Mouse (Mus musculus) heart, embryonic 10.5 days (tissue): ENCODE results near the gene Senp1. TPM values are rescaled to one million over a fixed set of nuclear protein-coding genes. Genes with fewer than 3 reads are reported as not detected.

ENCODE experiments used
- DNase-seq: peaks from one replicate; pipeline ENCODE4 v3.0.0-alpha.2; 2017; ENCODE audit warnings: low spot score
- H3K27ac ChIP-seq: fragments of 300-500 bp; sonication (generic); 2 replicates; pipeline ENCODE4 v1.5.1; 2016; ENCODE audit warnings: mild to moderate bottlenecking
- H3K27me3 ChIP-seq: fragments of 300-500 bp; sonication (generic); 2 replicates; pipeline ENCODE4 v1.6.1; 2016; ENCODE audit warnings: mild to moderate bottlenecking; ENCODE audit not compliant: poor library complexity, insufficient read depth, severe bottlenecking
- H3K36me3 ChIP-seq: fragments of 300-500 bp; sonication (generic); 2 replicates; pipeline ENCODE4 v1.6.1; 2016; ENCODE audit warnings: mild to moderate bottlenecking, moderate library complexity
- H3K4me1 ChIP-seq: fragments of 300-500 bp; sonication (generic); 2 replicates; pipeline ENCODE4 v1.6.1; 2016; ENCODE audit warnings: mild to moderate bottlenecking
- H3K4me3 ChIP-seq: fragments of 300-500 bp; sonication (generic); 2 replicates; pipeline ENCODE4 v1.5.1; 2016; ENCODE audit warnings: mild to moderate bottlenecking, moderate library complexity
- H3K9me3 ChIP-seq: fragments of 300-500 bp; sonication (generic); 2 replicates; pipeline ENCODE4 v1.6.1; 2016; ENCODE audit warnings: mild to moderate bottlenecking, moderate library complexity
- WGBS: fragments of 180-500 bp; shearing (Covaris S2); methylation state at CpG from one replicate; pipeline ENCODE4 v1.1.7; 2016; 5-methylcytosine and 5-hydroxymethylcytosine counted together
- polyA plus RNA-seq: library from polyadenylated mRNA; unstranded; fragments of >200 nt; fragmentation: Nextera tagmentation; extraction: Ambion mirVana; gene quantifications from 2 replicates; pipeline ENCODE4 v1.2.1, GENCODE M21; 2016

Senp1 gene
- 26.8 and 30.5 TPM in 2 replicates for polyA plus RNA-seq

GRCm38 (mm10) chr15:98093121-98094011 lies at the start of gene Senp1:
Gene Senp1 (minus strand): TSS chr15:98093744.
- WGBS = under 1% methylated on average over 56 of the region's 58 CpGs
- H3K4me1 ChIP-seq = peaks cover 16% of the 10 kb centered on the region

GRCm38 (mm10) chr15:98142515-98142914 lies 49.0 kb upstream of the Senp1 start:
- Histone ChIP-seq H3K9me3 (no peaks in the 10 kb centered on the region), H3K27ac (no peak overlapping the region), H3K4me3 (no peak overlapping the region), H3K36me3 (peaks cover 48% of the 10 kb centered on the region), H3K27me3 (no peaks in the 10 kb centered on the region), H3K4me1 (peaks cover 16% of the 10 kb centered on the region)
- 86% methylated on average over 10 of the region's 10 CpGs for WGBS
- no peak for DNase-seq

More at GRCm38 (mm10) chr15:98093121-98094011, at the start of gene Senp1:
- H3K4me3 ChIP-seq = peak within 1 kb of the TSS; percentile 96
- H3K27me3 ChIP-seq = no peaks in the 10 kb centered on the region
- peak within 1 kb of the TSS; percentile 97 for H3K27ac ChIP-seq
- DNase-seq = peak; percentile 94
- H3K36me3 ChIP-seq = peaks cover 5% of the 10 kb centered on the region
- H3K9me3 ChIP-seq = no peaks in the 10 kb centered on the region

DNA sequence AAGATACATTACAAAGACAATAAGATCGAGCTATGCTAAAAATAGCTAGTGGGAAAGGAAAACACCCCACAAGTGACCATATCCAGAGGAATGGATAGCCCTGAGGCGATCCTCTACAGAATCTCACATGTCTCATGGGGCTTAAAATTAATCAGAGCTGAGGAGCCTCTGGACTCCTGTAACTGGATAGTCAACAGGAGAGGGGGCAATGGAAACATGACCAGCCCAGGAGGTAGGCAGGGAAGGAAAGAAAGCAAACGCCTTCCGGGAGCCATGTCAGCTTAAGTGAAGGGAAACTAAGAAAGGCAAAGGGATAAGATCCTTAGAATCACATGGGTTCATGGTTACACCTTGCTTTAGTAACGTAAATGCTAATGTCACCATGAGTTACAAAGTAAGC lies 47.3 kb upstream of the Senp1 start:
- peaks cover 64% of the 10 kb centered on the region for H3K36me3 ChIP-seq
- WGBS = 93% methylated on average over 5 of the region's 5 CpGs
- no peak overlapping the region for H3K27ac ChIP-seq
- H3K4me3 ChIP-seq = no peak overlapping the region
- no peak for DNase-seq
- H3K9me3 ChIP-seq = no peaks in the 10 kb centered on the region
- no peaks in the 10 kb centered on the region for H3K27me3 ChIP-seq
- H3K4me1 ChIP-seq = peaks cover 12% of the 10 kb centered on the region; the same call in 1 of the 2 replicates

GRCm38 (mm10) chr15:98139763-98140162 lies 46.2 kb upstream of the Senp1 start:
- Histone ChIP-seq H3K4me1 (peaks cover 7% of the 10 kb centered on the region; the same call in 1 of the 2 replicates), H3K4me3 (no peak overlapping the region), H3K27ac (no peak overlapping the region), H3K36me3 (peaks cover 75% of the 10 kb centered on the region), H3K27me3 (no peaks in the 10 kb centered on the region), H3K9me3 (no peaks in the 10 kb centered on the region)
- 91% methylated on average over 7 of the region's 7 CpGs for WGBS
- DNase-seq = no peak

DNA sequence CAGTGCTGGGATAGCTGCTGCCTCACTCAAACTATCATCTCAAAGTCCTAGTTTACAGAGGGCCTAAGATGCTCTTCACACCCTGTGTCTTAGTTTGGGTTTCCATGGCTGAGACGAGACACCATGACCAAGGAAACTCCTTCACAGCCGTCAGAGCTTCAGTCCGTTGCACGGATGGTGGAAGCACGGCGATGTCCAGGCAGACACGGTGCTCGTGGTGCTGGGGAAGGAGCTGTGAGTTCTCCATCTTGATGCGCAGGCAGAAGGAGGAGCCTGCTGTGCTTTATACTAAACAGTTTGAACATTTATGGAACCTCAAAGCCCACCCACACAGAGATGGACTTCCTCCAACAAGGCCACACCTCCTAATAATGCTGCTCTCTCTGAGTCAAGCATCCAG lies 43.3 kb upstream of the Senp1 start:
- H3K4me1 ChIP-seq = no peaks in the 10 kb centered on the region
- no peaks in the 10 kb centered on the region for H3K27me3 ChIP-seq
- DNase-seq = no peak
- no peak overlapping the region for H3K4me3 ChIP-seq
- peaks cover 96% of the 10 kb centered on the region for H3K36me3 ChIP-seq
- H3K9me3 ChIP-seq = no peaks in the 10 kb centered on the region
- 93% methylated on average over 9 of the region's 9 CpGs for WGBS
- H3K27ac ChIP-seq = no peak overlapping the region

DNA sequence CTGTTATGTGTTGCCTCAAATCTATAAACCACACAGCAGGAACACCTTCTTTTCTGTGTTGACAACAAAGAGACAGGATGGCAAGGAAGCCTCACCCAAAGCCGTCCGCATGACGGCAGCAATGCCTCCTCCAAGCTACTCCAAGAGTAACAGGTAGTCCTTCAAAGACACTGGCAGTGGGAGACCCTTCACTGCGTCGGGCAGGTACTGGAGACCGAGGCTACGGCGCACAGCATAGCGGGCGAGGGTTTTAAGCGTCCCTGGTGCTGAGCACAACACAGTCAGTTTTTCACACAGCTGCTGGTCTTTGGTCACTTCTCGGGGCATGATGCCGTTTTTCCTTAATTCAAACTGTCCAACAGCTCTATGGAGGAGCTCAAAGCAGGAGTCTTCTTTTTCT lies 42.1 kb upstream of the Senp1 start:
- DNase-seq = no peak
- H3K4me1 ChIP-seq = no peaks in the 10 kb centered on the region
- H3K27me3 ChIP-seq = no peaks in the 10 kb centered on the region
- no peak overlapping the region for H3K4me3 ChIP-seq
- peaks cover 97% of the 10 kb centered on the region for H3K36me3 ChIP-seq
- WGBS = 93% methylated on average over 13 of the region's 13 CpGs
- no peak overlapping the region for H3K27ac ChIP-seq
- no peaks in the 10 kb centered on the region for H3K9me3 ChIP-seq

DNA sequence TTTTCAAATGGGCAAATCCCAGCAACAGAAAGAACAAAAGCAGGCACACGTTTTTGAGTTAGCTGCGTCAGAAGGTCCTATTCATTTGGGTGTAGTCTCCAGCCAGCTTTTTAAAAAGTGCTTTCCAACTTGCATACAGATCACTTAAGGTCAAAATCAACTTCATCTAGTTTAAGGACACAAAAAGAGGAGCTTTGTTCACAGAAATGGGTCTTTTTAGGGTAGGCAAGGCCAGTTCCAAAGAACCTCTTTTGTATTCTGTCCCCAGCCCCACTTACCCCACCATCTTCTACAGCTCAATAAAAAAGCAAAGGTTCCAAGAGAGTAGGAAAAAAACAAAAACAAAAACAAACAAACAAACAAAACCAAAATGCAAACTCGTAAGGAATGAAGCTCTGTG lies 41.1 kb upstream of the Senp1 start:
- H3K4me1 ChIP-seq = no peaks in the 10 kb centered on the region
- 84% methylated on average over 3 of the region's 3 CpGs for WGBS
- no peaks in the 10 kb centered on the region for H3K27me3 ChIP-seq
- H3K4me3 ChIP-seq = no peak overlapping the region
- H3K36me3 ChIP-seq = peaks cover 97% of the 10 kb centered on the region
- no peak for DNase-seq
- H3K9me3 ChIP-seq = no peaks in the 10 kb centered on the region
- H3K27ac ChIP-seq = no peak overlapping the region

- no peaks in the 10 kb centered on the region for H3K27me3 ChIP-seq
- no peak for DNase-seq
- no peak overlapping the region for H3K27ac ChIP-seq
- 90% methylated on average over 4 of the region's 4 CpGs for WGBS
- H3K4me1 ChIP-seq = 0 out of 2 replicates have a peak, but pooled peaks cover 2% of the 10 kb centered on the region
- H3K36me3 ChIP-seq = peaks cover 97% of the 10 kb centered on the region
- no peak overlapping the region for H3K4me3 ChIP-seq
- no peaks in the 10 kb centered on the region for H3K9me3 ChIP-seq
Measured at GRCm38 (mm10) chr15:98134034-98134433, 40.5 kb upstream of the Senp1 start.

GRCm38 (mm10) chr15:98133471-98133870 lies 39.9 kb upstream of the Senp1 start:
- H3K27ac ChIP-seq = no peak overlapping the region
- 84% methylated on average over 3 of the region's 3 CpGs for WGBS
- no peak for DNase-seq
- no peaks in the 10 kb centered on the region for H3K9me3 ChIP-seq
- H3K27me3 ChIP-seq = no peaks in the 10 kb centered on the region
- no peak overlapping the region for H3K4me3 ChIP-seq
- peaks cover 96% of the 10 kb centered on the region for H3K36me3 ChIP-seq
- H3K4me1 ChIP-seq = 0 out of 2 replicates have a peak, but pooled peaks cover 7% of the 10 kb centered on the region

DNA sequence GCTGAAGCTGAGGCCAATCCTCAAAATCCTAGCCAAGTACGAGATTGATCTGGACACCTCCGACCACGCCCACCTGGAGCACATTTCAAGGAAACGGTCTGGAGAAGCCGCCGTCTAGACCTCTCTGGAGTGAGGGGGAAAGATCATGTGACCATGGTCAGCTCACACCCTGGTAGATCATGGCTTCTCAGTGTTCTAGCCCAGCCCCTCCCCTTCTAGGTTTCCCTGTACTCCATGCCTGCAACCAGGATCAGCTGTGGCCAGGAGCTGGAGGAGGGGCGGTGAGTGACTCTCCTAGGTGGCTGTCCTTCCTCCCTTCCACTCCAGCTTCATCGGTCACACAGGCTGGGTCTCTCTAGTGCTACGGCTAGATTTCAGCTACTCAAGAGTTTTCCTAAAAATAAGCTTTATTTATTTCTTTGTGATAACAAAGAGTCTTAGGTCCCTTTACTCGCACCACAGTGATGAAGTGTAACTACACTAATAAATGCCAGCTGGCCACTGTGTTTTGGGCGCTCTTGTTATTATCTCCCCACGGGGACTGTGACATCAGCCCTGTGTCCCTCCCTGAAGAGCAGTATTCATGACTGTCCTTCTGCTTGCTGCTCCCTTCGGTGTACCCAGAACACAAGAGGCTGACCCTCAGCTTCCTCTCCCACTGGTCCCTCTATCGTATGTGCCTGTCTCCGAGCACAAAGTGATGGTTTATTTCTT lies 38.6 kb upstream of the Senp1 start:
- peaks cover 99% of the 10 kb centered on the region for H3K36me3 ChIP-seq
- WGBS = 85% methylated on average over 15 of the region's 15 CpGs
- H3K27ac ChIP-seq = no peak overlapping the region
- H3K4me3 ChIP-seq = no peak overlapping the region
- H3K4me1 ChIP-seq = 0 out of 2 replicates have a peak, but pooled peaks cover 7% of the 10 kb centered on the region
- H3K27me3 ChIP-seq = no peaks in the 10 kb centered on the region
- no peak for DNase-seq
- no peaks in the 10 kb centered on the region for H3K9me3 ChIP-seq

DNA sequence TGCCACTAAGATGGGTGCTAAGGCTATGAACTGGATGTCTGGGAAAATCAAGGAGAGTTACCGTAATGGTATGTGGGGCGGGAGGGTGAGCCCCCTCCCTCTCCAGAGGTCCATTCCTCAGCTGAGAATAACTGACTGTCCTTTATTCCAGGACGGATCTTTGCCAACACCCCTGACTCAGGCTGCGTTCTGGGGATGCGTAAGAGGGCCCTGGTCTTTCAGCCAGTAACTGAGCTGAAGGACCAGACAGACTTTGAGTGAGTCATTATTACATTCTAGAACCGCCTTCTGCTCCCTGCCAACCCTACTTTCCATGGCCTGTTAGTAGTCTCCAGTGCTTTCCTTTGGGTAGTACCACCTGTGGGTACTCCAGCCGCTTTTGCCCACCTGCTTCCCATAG lies 37.9 kb upstream of the Senp1 start:
- Histone ChIP-seq H3K4me3 (no peak overlapping the region), H3K27ac (no peak overlapping the region), H3K4me1 (0 out of 2 replicates have a peak, but pooled peaks cover 7% of the 10 kb centered on the region), H3K36me3 (peaks cover 99% of the 10 kb centered on the region), H3K9me3 (no peaks in the 10 kb centered on the region), H3K27me3 (no peaks in the 10 kb centered on the region)
- no peak for DNase-seq
- WGBS = 91% methylated on average over 7 of the region's 7 CpGs

- peaks cover 99% of the 10 kb centered on the region for H3K36me3 ChIP-seq
- WGBS = 91% methylated on average over 4 of the region's 4 CpGs
- H3K27me3 ChIP-seq = no peaks in the 10 kb centered on the region
- no peak overlapping the region for H3K4me3 ChIP-seq
- DNase-seq = no peak
- H3K27ac ChIP-seq = no peak overlapping the region
- H3K9me3 ChIP-seq = no peaks in the 10 kb centered on the region
- 0 out of 2 replicates have a peak, but pooled peaks cover 7% of the 10 kb centered on the region for H3K4me1 ChIP-seq
Measured at GRCm38 (mm10) chr15:98131001-98131400, 37.5 kb upstream of the Senp1 start.

GRCm38 (mm10) chr15:98120831-98121230 lies 27.3 kb upstream of the Senp1 start:
- WGBS = 91% methylated on average over 20 of the region's 20 CpGs
- Histone ChIP-seq H3K27me3 (no peaks in the 10 kb centered on the region), H3K36me3 (peaks cover 85% of the 10 kb centered on the region), H3K4me1 (peaks cover 3% of the 10 kb centered on the region; the same call in 1 of the 2 replicates), H3K27ac (no peak overlapping the region), H3K4me3 (no peak overlapping the region), H3K9me3 (no peaks in the 10 kb centered on the region)
- DNase-seq = no peak
